Mouse (Mus musculus) hindbrain, postnatal 0 days (tissue): ENCODE data around the gene Ccdc157. TPM values are rescaled to one million over a fixed set of nuclear protein-coding genes. Genes with fewer than 3 reads are reported as not detected.
A peak's percentile ranks its signal among the peaks of the same experiment; 100 is the strongest.

ENCODE experiments used
- ATAC-seq: fragments of 200-750 bp; cut with Nextera tagmentation; 2 replicates; pipeline ENCODE4 v1.8.0; 2017; ENCODE audit warnings: mild to moderate bottlenecking, moderate TSS enrichment, moderate library complexity
- DNase-seq: peaks from one replicate; pipeline ENCODE4 v3.0.0-alpha.2; 2015; ENCODE audit warnings: low spot score
- H3K27ac ChIP-seq: fragments of 300-500 bp; sonication (generic); 2 replicates; pipeline ENCODE4 v1.5.1; 2014; ENCODE audit warnings: mild to moderate bottlenecking
- H3K27me3 ChIP-seq: fragments of 300-500 bp; sonication (generic); 2 replicates; pipeline ENCODE4 v1.6.1; 2014; ENCODE audit warnings: low read length, mixed read lengths; ENCODE audit not compliant: insufficient read depth
- H3K36me3 ChIP-seq: fragments of 300-500 bp; sonication (generic); 2 replicates; pipeline ENCODE4 v1.6.1; 2014; ENCODE audit warnings: low read length, mixed read lengths; ENCODE audit not compliant: insufficient read depth
- H3K4me1 ChIP-seq: fragments of 300-500 bp; sonication (generic); 2 replicates; pipeline ENCODE4 v1.6.1; 2014; ENCODE audit warnings: antibody characterized with exemption, low read length, mixed read lengths; ENCODE audit not compliant: insufficient read depth
- H3K4me2 ChIP-seq: fragments of 300-500 bp; sonication (generic); 2 replicates; pipeline ENCODE4 v1.6.1; 2014; ENCODE audit warnings: low read depth, mild to moderate bottlenecking, low read length, moderate library complexity, mixed read lengths
- H3K4me3 ChIP-seq: fragments of 300-500 bp; sonication (generic); 2 replicates; pipeline ENCODE4 v1.5.1; 2014; ENCODE audit warnings: low read length
- H3K9ac ChIP-seq: fragments of 300-500 bp; sonication (generic); replicated peaks from 2 replicates; pipeline ENCODE4 v1.6.1; 2014; ENCODE audit warnings: mild to moderate bottlenecking, low read length, moderate library complexity, mixed read lengths
- H3K9me3 ChIP-seq: fragments of 300-500 bp; sonication (generic); 2 replicates; pipeline ENCODE4 v1.6.1; 2016; ENCODE audit warnings: low read length, mixed read lengths
- CTCF ChIP-seq: IDR thresholded peaks from 2 replicates; pipeline ENCODE4 v1.5.1; 2016; ENCODE audit warnings: antibody characterized with exemption, control low read depth, low read depth
- WGBS: fragments of 180-500 bp; shearing (Covaris S2); extraction: QIAGEN DNeasy Blood & Tissue Kit; methylation state at CpG from one replicate; pipeline ENCODE4 v1.1.7; 2014; 5-methylcytosine and 5-hydroxymethylcytosine counted together
- polyA plus RNA-seq: library from polyadenylated mRNA; unstranded; fragments of >200 nt; fragmentation: Nextera tagmentation; extraction: Ambion mirVana; gene quantifications from 2 replicates; pipeline ENCODE4 v1.2.1, GENCODE M21; 2015
- total RNA-seq: library from RNA; depleted of rRNA; stranded (reverse); fragments of >200 nt; gene quantifications from 2 replicates; pipeline ENCODE4 v1.2.3, GENCODE M21; 2014

Ccdc157 gene
- total and polyA plus RNA-seq, 2 experiments from 2014 or later, result 10.9 to 20.8 TPM

DNA sequence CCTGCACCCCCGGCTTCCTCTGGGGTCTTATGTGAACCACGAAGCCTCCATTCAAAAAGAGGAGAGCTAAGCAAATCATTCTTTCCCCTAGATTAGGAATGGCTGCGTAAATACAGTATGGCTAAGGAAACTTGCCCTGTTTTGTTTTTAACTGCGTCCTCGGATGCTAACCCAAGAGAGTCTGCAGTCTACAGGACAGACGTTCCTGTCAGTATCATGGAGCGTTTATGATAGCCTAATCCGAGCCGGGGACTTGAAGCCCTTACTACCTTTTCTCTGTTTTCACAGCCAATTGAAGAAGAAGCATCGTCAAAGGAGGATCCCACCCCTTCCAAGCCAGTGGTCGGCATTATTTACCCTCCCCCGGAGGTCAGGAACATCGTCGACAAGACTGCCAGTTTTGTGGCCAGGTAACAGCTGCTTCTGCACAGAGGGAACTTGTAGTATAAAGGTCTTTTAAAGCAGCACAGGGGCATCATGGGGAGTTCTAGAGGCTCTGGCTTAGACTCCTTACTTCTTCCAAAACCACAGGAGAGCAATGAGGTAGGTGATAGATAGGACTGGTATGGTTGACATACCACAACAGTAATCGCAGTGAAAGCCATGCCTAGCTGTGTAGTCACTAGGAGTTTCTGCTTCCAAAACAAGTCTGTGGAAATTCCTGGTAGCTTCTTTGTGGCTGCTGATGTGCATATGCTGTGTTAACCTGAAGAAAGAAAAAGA, 826 bp upstream of the Ccdc157 start:
- peak overlapping the region; percentile 88 for H3K9ac ChIP-seq
- TF ChIP-seq CTCF, result no peak
- no peak for DNase-seq
- peaks cover 18% of the 10 kb centered on the region; the same call in 1 of the 2 replicates for H3K36me3 ChIP-seq
- peaks cover 14% of the 10 kb centered on the region for H3K4me1 ChIP-seq
- no peaks in the 10 kb centered on the region for H3K27me3 ChIP-seq
- peak overlapping the region; percentile 76 for H3K4me3 ChIP-seq
- H3K4me2 ChIP-seq, result peak overlapping the region; percentile 81
- peak overlapping the region; percentile 97 for H3K27ac ChIP-seq
- no peaks in the 10 kb centered on the region for H3K9me3 ChIP-seq
- ATAC-seq, result no peak
- 7% methylated on average over 15 of the region's 15 CpGs for WGBS

- H3K27me3 ChIP-seq, result no peaks in the 10 kb centered on the region
- no peak for TF ChIP-seq CTCF
- H3K9ac ChIP-seq, result no peak overlapping the region
- ATAC-seq, result no peak
- H3K27ac ChIP-seq, result no peak overlapping the region
- H3K36me3 ChIP-seq, result peaks cover 11% of the 10 kb centered on the region; the same call in 1 of the 2 replicates
- H3K4me2 ChIP-seq, result 0 out of 2 replicates have a peak overlapping the region, but pooled peaks have one; percentile 81
- DNase-seq, result no peak
- no peak overlapping the region for H3K4me3 ChIP-seq
- peaks cover 14% of the 10 kb centered on the region for H3K4me1 ChIP-seq
- WGBS, result 67% methylated on average over 3 of the region's 3 CpGs
- H3K9me3 ChIP-seq, result no peaks in the 10 kb centered on the region
These were observed 1.4 kb downstream of the Ccdc157 start for GRCm38 (mm10) chr11:4158676-4159075.

GRCm38 (mm10) chr11:4155641-4156040, 4.5 kb downstream of the Ccdc157 start:
- Histone ChIP-seq H3K36me3 (no peaks in the 10 kb centered on the region), H3K9me3 (no peaks in the 10 kb centered on the region), H3K4me2 (no peak overlapping the region), H3K4me1 (no peaks in the 10 kb centered on the region; the same call in 1 of the 2 replicates), H3K27me3 (no peaks in the 10 kb centered on the region), H3K4me3 (no peak overlapping the region), H3K9ac (no peak overlapping the region), H3K27ac (no peak overlapping the region)
- DNase-seq (no peak), ATAC-seq (no peak)
- WGBS, result 81% methylated on average over 5 of the region's 5 CpGs
- TF ChIP-seq CTCF, result no peak

DNA sequence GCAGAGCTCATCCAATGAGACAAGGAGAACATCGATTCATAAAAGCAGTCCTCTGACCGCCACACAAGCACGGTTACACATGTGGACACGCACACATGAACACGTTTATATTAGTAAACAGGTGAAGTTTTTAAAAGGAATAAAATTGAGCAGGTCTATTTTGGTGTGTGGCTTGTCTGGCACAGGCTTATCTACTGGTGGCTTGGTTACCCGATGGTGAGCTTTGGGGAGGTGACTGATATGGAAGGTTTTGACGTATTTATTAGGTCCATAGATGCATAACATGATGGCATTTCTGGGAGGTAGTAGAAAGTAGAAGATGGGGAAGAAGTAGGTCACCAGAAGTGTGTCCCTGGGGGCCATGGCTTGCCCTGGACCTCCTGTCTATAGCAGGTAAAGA, 6.4 kb downstream of the Ccdc157 start:
- TF ChIP-seq CTCF, result no peak
- no peak overlapping the region for H3K4me2 ChIP-seq
- no peak overlapping the region for H3K9ac ChIP-seq
- no peak overlapping the region for H3K4me3 ChIP-seq
- WGBS, result 95% methylated on average over 7 of the region's 7 CpGs
- no peaks in the 10 kb centered on the region for H3K36me3 ChIP-seq
- DNase-seq, result no peak
- H3K27ac ChIP-seq, result no peak overlapping the region
- no peak for ATAC-seq
- H3K4me1 ChIP-seq, result no peaks in the 10 kb centered on the region; the same call in 1 of the 2 replicates
- no peaks in the 10 kb centered on the region for H3K27me3 ChIP-seq
- H3K9me3 ChIP-seq, result no peaks in the 10 kb centered on the region

GRCm38 (mm10) chr11:4149886-4150285, 10.2 kb downstream of the Ccdc157 start:
- no peaks in the 10 kb centered on the region for H3K36me3 ChIP-seq
- no peak for DNase-seq
- H3K27me3 ChIP-seq, result no peaks in the 10 kb centered on the region
- no peak overlapping the region for H3K9ac ChIP-seq
- H3K4me1 ChIP-seq, result no peaks in the 10 kb centered on the region
- ATAC-seq, result no peak
- H3K4me2 ChIP-seq, result no peak overlapping the region
- no peak for TF ChIP-seq CTCF
- no peak overlapping the region for H3K27ac ChIP-seq
- WGBS, result 91% methylated on average over 6 of the region's 6 CpGs
- H3K9me3 ChIP-seq, result no peaks in the 10 kb centered on the region
- no peak overlapping the region for H3K4me3 ChIP-seq

GRCm38 (mm10) chr11:4148536-4149156, 11.4 kb downstream of the Ccdc157 start:
- Histone ChIP-seq H3K9ac (no peak overlapping the region), H3K27ac (no peak overlapping the region), H3K4me2 (no peak overlapping the region), H3K27me3 (no peaks in the 10 kb centered on the region), H3K4me3 (no peak overlapping the region), H3K9me3 (no peaks in the 10 kb centered on the region), H3K36me3 (0 out of 2 replicates have a peak, but pooled peaks cover 6% of the 10 kb centered on the region), H3K4me1 (no peaks in the 10 kb centered on the region)
- TF ChIP-seq CTCF, result no peak
- ATAC-seq (no peak), DNase-seq (no peak)
- 64% methylated on average over 9 of the region's 9 CpGs for WGBS

GRCm38 (mm10) chr11:4148120-4148519, 12.0 kb downstream of the Ccdc157 start:
- no peak for DNase-seq
- H3K4me1 ChIP-seq, result no peaks in the 10 kb centered on the region
- 87% methylated on average over 5 of the region's 5 CpGs for WGBS
- no peak overlapping the region for H3K27ac ChIP-seq
- TF ChIP-seq CTCF, result no peak
- H3K9me3 ChIP-seq, result no peaks in the 10 kb centered on the region
- no peak overlapping the region for H3K4me2 ChIP-seq
- no peak for ATAC-seq
- no peak overlapping the region for H3K9ac ChIP-seq
- 0 out of 2 replicates have a peak, but pooled peaks cover 8% of the 10 kb centered on the region for H3K36me3 ChIP-seq
- H3K27me3 ChIP-seq, result no peaks in the 10 kb centered on the region
- H3K4me3 ChIP-seq, result no peak overlapping the region
